Mouse (Mus musculus): ENCODE data around the gene Tmem131.

- TF ChIP-seq GATA1 (IDR thresholded peaks at IDR 0.05; ENCODE audit: borderline replicate concordance, low read length), result no peak
- TF ChIP-seq FLI1 (IDR thresholded peaks at IDR 0.05; ENCODE audit: low read length), result no peak
Observed at GRCm38 (mm10) chr1:36924853-36925252, 18.6 kb downstream of the Tmem131 start.
